In genomic region chr9:61756224-61756800, GRCm38 (mm10) we compare ENCODE assay signal across 15 mouse cellular contexts.
A peak's percentile ranks its signal among the peaks of the same experiment; 100 is the strongest.
DNase-seq lines count a peak whose midpoint lies in the region; ATAC-seq and TF ChIP-seq lines count a peak whose summit lies in the region.
"Had no signal": no experiment of that assay in that cellular context is flagged by ENCODE, and none has a peak within 500 bp of the region (broad histone marks: within the 10 kb centered on the region; RNA-seq: fewer than 3 reads in every experiment).

No protein-coding gene starts in this region.

- peaks cover 8% of the 10 kb centered on the region for H3K4me1 ChIP-seq in kidney, embryonic 14.5 days (ENCODE audit: control insufficient read depth, insufficient read depth, low read length)
- H3K4me1 ChIP-seq in embryonic facial prominence, embryonic 13.5 days = peaks cover 24% of the 10 kb centered on the region
- peaks cover 29% of the 10 kb centered on the region for H3K4me1 ChIP-seq in hindbrain, embryonic 10.5 days (replicated peaks)
- peaks cover 32% of the 10 kb centered on the region for H3K4me1 ChIP-seq in midbrain, embryonic 14.5 days (ENCODE audit: control insufficient read depth, insufficient read depth, low read length)
- H3K4me1 ChIP-seq in cerebellum, adult 2 months (ENCODE audit: control insufficient read depth, insufficient read depth, low read length) = peaks cover 4% of the 10 kb centered on the region
- H3K4me1 ChIP-seq in liver, embryonic 11.5 days (replicated peaks; ENCODE audit: control insufficient read depth, insufficient read depth, low read length) = no peaks in the 10 kb centered on the region
- H3K4me1 ChIP-seq: liver, embryonic 12.5 days had no signal

- H3K4me3 ChIP-seq in kidney, embryonic 14.5 days (ENCODE audit: low read length) = no peak overlapping the region
- no peak overlapping the region for H3K4me3 ChIP-seq in embryonic facial prominence, embryonic 13.5 days
- no peak overlapping the region for H3K4me3 ChIP-seq in hindbrain, embryonic 10.5 days
- H3K4me3 ChIP-seq in midbrain, embryonic 14.5 days (replicated peaks; ENCODE audit: low read depth, low read length) = no peak overlapping the region
- no peak overlapping the region for H3K4me3 ChIP-seq in cerebellum, adult 2 months (replicated peaks; ENCODE audit: insufficient read depth, low read depth, low read length)
- H3K4me3 ChIP-seq in liver, embryonic 11.5 days (ENCODE audit: low read depth, low read length) = no peak overlapping the region
- H3K4me3 ChIP-seq: heart, embryonic 13.5 days; liver, embryonic 12.5 days had no signal

- H3K4me2 ChIP-seq in kidney, embryonic 14.5 days (replicated peaks; ENCODE audit: low read depth, low read length) = peak overlapping the region; percentile 15; the same call in 1 of the 2 replicates
- H3K4me2 ChIP-seq in embryonic facial prominence, embryonic 13.5 days = no peak overlapping the region; the same call in 1 of the 2 replicates
- H3K4me2 ChIP-seq in midbrain, embryonic 14.5 days (ENCODE audit: low read length) = peak overlapping the region; percentile 23
- no peak overlapping the region for H3K4me2 ChIP-seq in liver, embryonic 11.5 days
- H3K4me2 ChIP-seq: liver, embryonic 12.5 days had no signal

- no peaks in the 10 kb centered on the region for H3K27me3 ChIP-seq in kidney, embryonic 14.5 days (ENCODE audit: control insufficient read depth, insufficient read depth, low read length)
- peaks cover 2% of the 10 kb centered on the region; the same call in 1 of the 2 replicates for H3K27me3 ChIP-seq in embryonic facial prominence, embryonic 13.5 days
- peaks cover 8% of the 10 kb centered on the region; the same call in 1 of the 2 replicates for H3K27me3 ChIP-seq in hindbrain, embryonic 10.5 days (ENCODE audit: insufficient read depth, poor library complexity, severe bottlenecking)
- no peaks in the 10 kb centered on the region for H3K27me3 ChIP-seq in midbrain, embryonic 14.5 days (ENCODE audit: control insufficient read depth, insufficient read depth, low read length)
- H3K27me3 ChIP-seq in cerebellum, adult 2 months (ENCODE audit: control insufficient read depth, insufficient read depth, low read length) = no peaks in the 10 kb centered on the region
- H3K27me3 ChIP-seq in liver, embryonic 11.5 days (replicated peaks; ENCODE audit: control insufficient read depth, insufficient read depth, low read length) = peaks cover 9% of the 10 kb centered on the region; the same call in 1 of the 2 replicates
- H3K27me3 ChIP-seq: liver, embryonic 12.5 days had no signal

- peak; percentile 69 for ATAC-seq in kidney, embryonic 14.5 days (ENCODE audit: low FRiP score, low TSS enrichment)
- peak; percentile 66 for ATAC-seq in embryonic facial prominence, embryonic 13.5 days (ENCODE audit: insufficient number of reproducible peaks, insufficient read depth, low FRiP score, low TSS enrichment, low read depth)
- ATAC-seq in midbrain, embryonic 14.5 days (ENCODE audit: low FRiP score, low TSS enrichment) = no peak; the same call in 1 of the 2 replicates
- ATAC-seq in liver, embryonic 11.5 days (replicated peaks; ENCODE audit: low FRiP score) = no peak
- ATAC-seq: liver, embryonic 12.5 days had no signal

- TF ChIP-seq POLR2A in cerebellum, adult 2 months (IDR thresholded peaks at IDR 0.05; ENCODE audit: borderline replicate concordance, insufficient read depth, low read length) = no peak

- TF ChIP-seq CTCF in cerebellum, adult 2 months (IDR thresholded peaks at IDR 0.05; ENCODE audit: borderline replicate concordance, insufficient read depth, low read depth, low read length) = no peak

- H3K36me3 ChIP-seq in kidney, embryonic 14.5 days (ENCODE audit: control insufficient read depth, insufficient read depth, low read length) = no peaks in the 10 kb centered on the region
- H3K36me3 ChIP-seq in embryonic facial prominence, embryonic 13.5 days = no peaks in the 10 kb centered on the region
- no peaks in the 10 kb centered on the region for H3K36me3 ChIP-seq in hindbrain, embryonic 10.5 days
- no peaks in the 10 kb centered on the region for H3K36me3 ChIP-seq in midbrain, embryonic 14.5 days (ENCODE audit: control insufficient read depth, insufficient read depth, low read length)
- H3K36me3 ChIP-seq in liver, embryonic 11.5 days (ENCODE audit: control insufficient read depth, insufficient read depth, low read length) = no peaks in the 10 kb centered on the region
- H3K36me3 ChIP-seq: heart, embryonic 13.5 days; liver, embryonic 12.5 days had no signal

- H3K9ac ChIP-seq in kidney, embryonic 14.5 days (ENCODE audit: low read depth, low read length) = no peak overlapping the region
- no peak overlapping the region for H3K9ac ChIP-seq in embryonic facial prominence, embryonic 13.5 days
- H3K9ac ChIP-seq in midbrain, embryonic 14.5 days (replicated peaks; ENCODE audit: low read length) = no peak overlapping the region
- no peak overlapping the region for H3K9ac ChIP-seq in liver, embryonic 11.5 days (ENCODE audit: low read depth, low read length)
- H3K9ac ChIP-seq: heart, embryonic 13.5 days; liver, embryonic 12.5 days had no signal

- no peak overlapping the region for H3K27ac ChIP-seq in kidney, embryonic 14.5 days (ENCODE audit: low read depth, low read length)
- H3K27ac ChIP-seq in embryonic facial prominence, embryonic 13.5 days = no peak overlapping the region; the same call in 1 of the 2 replicates
- H3K27ac ChIP-seq in hindbrain, embryonic 10.5 days = 0 out of 2 replicates have a peak overlapping the region, but pooled peaks have one; percentile 62
- peak overlapping the region; percentile 74 for H3K27ac ChIP-seq in midbrain, embryonic 14.5 days (replicated peaks; ENCODE audit: low read depth, low read length)
- H3K27ac ChIP-seq in cerebellum, adult 2 months (ENCODE audit: insufficient read depth, low read length) = no peak overlapping the region
- no peak overlapping the region for H3K27ac ChIP-seq in liver, embryonic 11.5 days (ENCODE audit: low read depth, low read length)
- H3K27ac ChIP-seq: heart, embryonic 13.5 days; liver, embryonic 12.5 days had no signal

- no peak for DNase-seq in kidney, postnatal 25 days
- DNase-seq in hindbrain, embryonic 10.5 days (ENCODE audit: low spot score) = no peak
- DNase-seq in midbrain, embryonic 14.5 days = no peak
- DNase-seq in cerebellum, adult 2 months = no peak
- DNase-seq in liver, embryonic 11.5 days (ENCODE audit: low spot score) = no peak
- no peak for DNase-seq in lung, adult 18-20 months
- DNase-seq: adrenal gland, postnatal 36 days; cerebellum, adult 11 months; gastrocnemius, postnatal 36 days; lung, postnatal 10 days; thymus, postnatal 25 days had no signal

- 29% methylated on average over 15 of the region's 15 CpGs for WGBS in kidney, embryonic 14.5 days
- WGBS in embryonic facial prominence, embryonic 13.5 days = 60% methylated on average over 15 of the region's 15 CpGs
- 77% methylated on average over 15 of the region's 15 CpGs for WGBS in hindbrain, embryonic 10.5 days
- WGBS in midbrain, embryonic 14.5 days = 60% methylated on average over 15 of the region's 15 CpGs
- 74% methylated on average over 15 of the region's 15 CpGs for WGBS in cerebellum, adult 2 months
- WGBS in liver, embryonic 11.5 days = 58% methylated on average over 15 of the region's 15 CpGs

- H3K9me3 ChIP-seq in kidney, embryonic 14.5 days (ENCODE audit: control insufficient read depth, low read length) = no peaks in the 10 kb centered on the region
- H3K9me3 ChIP-seq in embryonic facial prominence, embryonic 13.5 days = no peaks in the 10 kb centered on the region
- no peaks in the 10 kb centered on the region for H3K9me3 ChIP-seq in hindbrain, embryonic 10.5 days
- no peaks in the 10 kb centered on the region for H3K9me3 ChIP-seq in midbrain, embryonic 14.5 days (ENCODE audit: control insufficient read depth, low read length)
- H3K9me3 ChIP-seq in liver, embryonic 11.5 days (ENCODE audit: control insufficient read depth, low read length) = no peaks in the 10 kb centered on the region
- H3K9me3 ChIP-seq: heart, embryonic 13.5 days; liver, embryonic 12.5 days had no signal

Comparison
In these comparisons a context has a peak if more than half of its experiments do, and no peak if none do; other contexts are left out.
1. ATAC-seq: peak in kidney, embryonic 14.5 days (single experiment) and embryonic facial prominence, embryonic 13.5 days (single experiment); none in midbrain, embryonic 14.5 days (single experiment) and liver, embryonic 11.5 days (single experiment).
2. H3K27ac ChIP-seq: peak in hindbrain, embryonic 10.5 days (single experiment) and midbrain, embryonic 14.5 days (single experiment); none in kidney, embryonic 14.5 days (single experiment), embryonic facial prominence, embryonic 13.5 days (single experiment), cerebellum, adult 2 months (single experiment) and liver, embryonic 11.5 days (single experiment).
3. H3K4me2 ChIP-seq: peak in kidney, embryonic 14.5 days (single experiment) and midbrain, embryonic 14.5 days (single experiment); none in embryonic facial prominence, embryonic 13.5 days (single experiment) and liver, embryonic 11.5 days (single experiment).